Mouse (Mus musculus): Measurements from ENCODE around the gene Apex2. TPM values are rescaled to one million over a fixed set of nuclear protein-coding genes. Genes with fewer than 3 reads are reported as not detected.

The Apex2 gene
- total RNA-seq (2021) = 18.6 and 20.4 TPM in 2 replicates
- long read RNA-seq, full-length matches to known transcripts = 9 of 9 reads
- long read RNA-seq, partial matches to known transcripts = 0 of 9 reads
- long read RNA-seq, other reads (novel, unspliced or antisense) = 0 of 9 reads

GRCm38 (mm10) chrX:150589696-150590095 is at the start of gene Apex2:
Apex2 (minus strand) TSS chrX:150589868.
- no peak for DNase-seq

- no peak for DNase-seq
These were observed 46.8 kb upstream of the Apex2 start for GRCm38 (mm10) chrX:150636421-150636820.

GRCm38 (mm10) chrX:150598882-150599281 is 9.2 kb upstream of the Apex2 start:
- no peak for DNase-seq

GRCm38 (mm10) chrX:150595016-150595760 is 5.5 kb upstream of the Apex2 start:
- DNase-seq = no peak

GRCm38 (mm10) chrX:150594176-150594575 is 4.5 kb upstream of the Apex2 start:
- no peak for DNase-seq

- DNase-seq = no peak
These were observed 3.8 kb upstream of the Apex2 start for GRCm38 (mm10) chrX:150593266-150594035.

- peak; percentile 81 for DNase-seq
These were observed 1.5 kb downstream of the Apex2 start, which contains the start of gene Pfkfb1 for GRCm38 (mm10) chrX:150588023-150588764. Pfkfb1 (plus strand) TSS chrX:150588229.

GRCm38 (mm10) chrX:150585116-150585515 is 4.6 kb downstream of the Apex2 start:
- no peak for DNase-seq

GRCm38 (mm10) chrX:150581921-150582320 is 7.7 kb downstream of the Apex2 start:
- DNase-seq = no peak

GRCm38 (mm10) chrX:150564644-150565357 is 24.9 kb downstream of the Apex2 start:
- DNase-seq = no peak

- no peak for DNase-seq
These were observed 35.6 kb downstream of the Apex2 start for GRCm38 (mm10) chrX:150554032-150554431.

- no peak for DNase-seq
These were observed 37.7 kb downstream of the Apex2 start for GRCm38 (mm10) chrX:150551986-150552385.

GRCm38 (mm10) chrX:150549639-150550038 is 40.0 kb downstream of the Apex2 start:
- DNase-seq = no peak

- no peak for DNase-seq
These were observed 42.4 kb downstream of the Apex2 start, which contains the start of gene Alas2 for GRCm38 (mm10) chrX:150547239-150547638. Alas2 (plus strand) TSS chrX:150547375.

- no peak for DNase-seq
These were observed 48.0 kb downstream of the Apex2 start for GRCm38 (mm10) chrX:150541684-150542083.

GRCm38 (mm10) chrX:150540111-150540510 is 49.6 kb downstream of the Apex2 start:
- no peak for DNase-seq

GRCm38 (mm10) chrX:150516477-150516876 is 73.2 kb downstream of the Apex2 start:
- DNase-seq = no peak

GRCm38 (mm10) chrX:150516015-150516414 is 73.7 kb downstream of the Apex2 start:
- DNase-seq = no peak

GRCm38 (mm10) chrX:150514127-150514526 is 75.5 kb downstream of the Apex2 start:
- no peak for DNase-seq

- DNase-seq = no peak
These were observed 78.4 kb downstream of the Apex2 start for GRCm38 (mm10) chrX:150511274-150511673.

- DNase-seq = no peak
These were observed 79.0 kb downstream of the Apex2 start for GRCm38 (mm10) chrX:150510631-150511030.

GRCm38 (mm10) chrX:150508696-150509095 is 81.0 kb downstream of the Apex2 start:
- DNase-seq = no peak

All from adrenal gland, postnatal 25 days (tissue).